Mouse (Mus musculus): ENCODE measurements around the gene Dnmt3a. TPM values are rescaled to one million over a fixed set of nuclear protein-coding genes. Genes with fewer than 3 reads are reported as not detected.

Dnmt3a gene
- polyA plus RNA-seq, 1 experiment from 2014 or later, result 65.2 TPM

- 2% methylated on average over 33 of the region's 45 CpGs for WGBS
Observed at GRCm38 (mm10) chr12:3890753-3891751, 85.2 kb downstream of the Dnmt3a start.

GRCm38 (mm10) chr12:3891779-3892239 is 86.0 kb downstream of the Dnmt3a start:
- peaks cover 48% of the 10 kb centered on the region for H3K36me3 ChIP-seq (ENCODE audit: control insufficient read depth, insufficient read depth, low read length)

More at GRCm38 (mm10) chr12:3890753-3891751, 85.2 kb downstream of the Dnmt3a start:
- Histone ChIP-seq H3K4me2 (ENCODE audit: low read depth, low read length) (peak overlapping the region; percentile 73), H3K27ac (replicated peaks; ENCODE audit: low read depth, low read length) (peak overlapping the region; percentile 92), H3K27me3 (replicated peaks; ENCODE audit: control insufficient read depth, insufficient read depth, low read length) (no peaks in the 10 kb centered on the region), H3K36me3 (ENCODE audit: control insufficient read depth, insufficient read depth, low read length) (peaks cover 48% of the 10 kb centered on the region), H3K9ac (ENCODE audit: low read depth, low read length) (peak overlapping the region; percentile 77), H3K4me3 (ENCODE audit: low read depth, low read length) (peak overlapping the region; percentile 48), H3K9me3 (ENCODE audit: control insufficient read depth, low read length) (no peaks in the 10 kb centered on the region), H3K4me1 (ENCODE audit: control insufficient read depth, insufficient read depth, low read length) (peaks cover 29% of the 10 kb centered on the region)
- DNase-seq (ENCODE audit: low spot score) (peak; percentile 94), ATAC-seq (ENCODE audit: low read depth) (peak; percentile 76)

GRCm38 (mm10) chr12:3892240-3893059 is 86.6 kb downstream of the Dnmt3a start:
- Histone ChIP-seq H3K27ac (replicated peaks; ENCODE audit: low read depth, low read length) (peak overlapping the region; percentile 92), H3K9me3 (ENCODE audit: control insufficient read depth, low read length) (no peaks in the 10 kb centered on the region), H3K9ac (ENCODE audit: low read depth, low read length) (peak overlapping the region; percentile 77), H3K36me3 (ENCODE audit: control insufficient read depth, insufficient read depth, low read length) (peaks cover 52% of the 10 kb centered on the region), H3K27me3 (replicated peaks; ENCODE audit: control insufficient read depth, insufficient read depth, low read length) (no peaks in the 10 kb centered on the region), H3K4me1 (ENCODE audit: control insufficient read depth, insufficient read depth, low read length) (peaks cover 16% of the 10 kb centered on the region), H3K4me3 (ENCODE audit: low read depth, low read length) (peak overlapping the region; percentile 48), H3K4me2 (ENCODE audit: low read depth, low read length) (peak overlapping the region; percentile 73)
- WGBS, result 3% methylated on average over 14 of the region's 15 CpGs
- DNase-seq (ENCODE audit: low spot score) (no peak), ATAC-seq (ENCODE audit: low read depth) (no peak; the same call in 1 of the 2 replicates)

More at GRCm38 (mm10) chr12:3891779-3892239, 86.0 kb downstream of the Dnmt3a start:
- peak overlapping the region; percentile 48 for H3K4me3 ChIP-seq (ENCODE audit: low read depth, low read length)
- peaks cover 22% of the 10 kb centered on the region for H3K4me1 ChIP-seq (ENCODE audit: control insufficient read depth, insufficient read depth, low read length)
- H3K9me3 ChIP-seq (ENCODE audit: control insufficient read depth, low read length), result no peaks in the 10 kb centered on the region
- peak; percentile 66 for DNase-seq (ENCODE audit: low spot score)
- H3K9ac ChIP-seq (ENCODE audit: low read depth, low read length), result peak overlapping the region; percentile 77
- peak overlapping the region; percentile 73 for H3K4me2 ChIP-seq (ENCODE audit: low read depth, low read length)
- ATAC-seq (ENCODE audit: low read depth), result peak; percentile 38
- H3K27ac ChIP-seq (replicated peaks; ENCODE audit: low read depth, low read length), result peak overlapping the region; percentile 92
- H3K27me3 ChIP-seq (replicated peaks; ENCODE audit: control insufficient read depth, insufficient read depth, low read length), result no peaks in the 10 kb centered on the region
- WGBS, result under 1% methylated on average over 13 of the region's 18 CpGs

GRCm38 (mm10) chr12:3893335-3893734 is 87.5 kb downstream of the Dnmt3a start:
- peak overlapping the region; percentile 73 for H3K4me2 ChIP-seq (ENCODE audit: low read depth, low read length)
- no peaks in the 10 kb centered on the region for H3K9me3 ChIP-seq (ENCODE audit: control insufficient read depth, low read length)
- 37% methylated on average over 6 of the region's 6 CpGs for WGBS
- DNase-seq (ENCODE audit: low spot score) (no peak), ATAC-seq (ENCODE audit: low read depth) (no peak)
- H3K27ac ChIP-seq (replicated peaks; ENCODE audit: low read depth, low read length), result no peak overlapping the region
- peaks cover 10% of the 10 kb centered on the region for H3K4me1 ChIP-seq (ENCODE audit: control insufficient read depth, insufficient read depth, low read length)
- H3K9ac ChIP-seq (ENCODE audit: low read depth, low read length), result peak overlapping the region; percentile 77
- H3K36me3 ChIP-seq (ENCODE audit: control insufficient read depth, insufficient read depth, low read length), result peaks cover 55% of the 10 kb centered on the region
- peak overlapping the region; percentile 48 for H3K4me3 ChIP-seq (ENCODE audit: low read depth, low read length)
- H3K27me3 ChIP-seq (replicated peaks; ENCODE audit: control insufficient read depth, insufficient read depth, low read length), result no peaks in the 10 kb centered on the region

- Histone ChIP-seq H3K27me3 (replicated peaks; ENCODE audit: control insufficient read depth, insufficient read depth, low read length) (no peaks in the 10 kb centered on the region), H3K9ac (ENCODE audit: low read depth, low read length) (no peak overlapping the region), H3K4me1 (ENCODE audit: control insufficient read depth, insufficient read depth, low read length) (peaks cover 10% of the 10 kb centered on the region), H3K9me3 (ENCODE audit: control insufficient read depth, low read length) (no peaks in the 10 kb centered on the region), H3K36me3 (ENCODE audit: control insufficient read depth, insufficient read depth, low read length) (peaks cover 56% of the 10 kb centered on the region), H3K27ac (replicated peaks; ENCODE audit: low read depth, low read length) (no peak overlapping the region), H3K4me3 (ENCODE audit: low read depth, low read length) (no peak overlapping the region), H3K4me2 (ENCODE audit: low read depth, low read length) (no peak overlapping the region)
- no peak for DNase-seq (ENCODE audit: low spot score)
- WGBS, result 75% methylated on average over 7 of the region's 7 CpGs
- ATAC-seq (ENCODE audit: low read depth), result no peak
Observed at GRCm38 (mm10) chr12:3894525-3894924, 88.7 kb downstream of the Dnmt3a start.

GRCm38 (mm10) chr12:3897057-3897545 is 91.3 kb downstream of the Dnmt3a start:
- H3K4me1 ChIP-seq (ENCODE audit: control insufficient read depth, insufficient read depth, low read length), result peaks cover 10% of the 10 kb centered on the region
- ATAC-seq (ENCODE audit: low read depth) (no peak), DNase-seq (ENCODE audit: low spot score) (no peak)
- H3K9ac ChIP-seq (ENCODE audit: low read depth, low read length), result no peak overlapping the region
- no peaks in the 10 kb centered on the region for H3K27me3 ChIP-seq (replicated peaks; ENCODE audit: control insufficient read depth, insufficient read depth, low read length)
- H3K4me3 ChIP-seq (ENCODE audit: low read depth, low read length), result no peak overlapping the region
- H3K36me3 ChIP-seq (ENCODE audit: control insufficient read depth, insufficient read depth, low read length), result peaks cover 78% of the 10 kb centered on the region
- 86% methylated on average over 8 of the region's 9 CpGs for WGBS
- H3K27ac ChIP-seq (replicated peaks; ENCODE audit: low read depth, low read length), result no peak overlapping the region
- H3K9me3 ChIP-seq (ENCODE audit: control insufficient read depth, low read length), result no peaks in the 10 kb centered on the region
- no peak overlapping the region for H3K4me2 ChIP-seq (ENCODE audit: low read depth, low read length)

- no peak for ATAC-seq (ENCODE audit: low read depth)
- Histone ChIP-seq H3K27me3 (replicated peaks; ENCODE audit: control insufficient read depth, insufficient read depth, low read length) (no peaks in the 10 kb centered on the region), H3K36me3 (ENCODE audit: control insufficient read depth, insufficient read depth, low read length) (peaks cover 94% of the 10 kb centered on the region), H3K9ac (ENCODE audit: low read depth, low read length) (no peak overlapping the region), H3K4me2 (ENCODE audit: low read depth, low read length) (no peak overlapping the region), H3K4me1 (ENCODE audit: control insufficient read depth, insufficient read depth, low read length) (no peaks in the 10 kb centered on the region), H3K9me3 (ENCODE audit: control insufficient read depth, low read length) (no peaks in the 10 kb centered on the region), H3K27ac (replicated peaks; ENCODE audit: low read depth, low read length) (no peak overlapping the region), H3K4me3 (ENCODE audit: low read depth, low read length) (no peak overlapping the region)
- DNase-seq (ENCODE audit: low spot score), result no peak
- 95% methylated on average over 2 of the region's 2 CpGs for WGBS
Observed at GRCm38 (mm10) chr12:3898811-3899210, 93.0 kb downstream of the Dnmt3a start.

- 95% methylated on average over 7 of the region's 9 CpGs for WGBS
- no peaks in the 10 kb centered on the region for H3K27me3 ChIP-seq (replicated peaks; ENCODE audit: control insufficient read depth, insufficient read depth, low read length)
- no peak overlapping the region for H3K4me3 ChIP-seq (ENCODE audit: low read depth, low read length)
- H3K27ac ChIP-seq (replicated peaks; ENCODE audit: low read depth, low read length), result no peak overlapping the region
- no peak for DNase-seq (ENCODE audit: low spot score)
- no peaks in the 10 kb centered on the region for H3K9me3 ChIP-seq (ENCODE audit: control insufficient read depth, low read length)
- H3K4me1 ChIP-seq (ENCODE audit: control insufficient read depth, insufficient read depth, low read length), result no peaks in the 10 kb centered on the region
- H3K9ac ChIP-seq (ENCODE audit: low read depth, low read length), result no peak overlapping the region
- H3K4me2 ChIP-seq (ENCODE audit: low read depth, low read length), result no peak overlapping the region
- ATAC-seq (ENCODE audit: low read depth), result no peak
- H3K36me3 ChIP-seq (ENCODE audit: control insufficient read depth, insufficient read depth, low read length), result peaks cover 90% of the 10 kb centered on the region
Observed at GRCm38 (mm10) chr12:3905436-3905835, 99.6 kb downstream of the Dnmt3a start.

Data from embryonic facial prominence, embryonic 14.5 days (tissue).